ENCODE assay signal across 14 mouse cellular contexts in the genomic region with DNA sequence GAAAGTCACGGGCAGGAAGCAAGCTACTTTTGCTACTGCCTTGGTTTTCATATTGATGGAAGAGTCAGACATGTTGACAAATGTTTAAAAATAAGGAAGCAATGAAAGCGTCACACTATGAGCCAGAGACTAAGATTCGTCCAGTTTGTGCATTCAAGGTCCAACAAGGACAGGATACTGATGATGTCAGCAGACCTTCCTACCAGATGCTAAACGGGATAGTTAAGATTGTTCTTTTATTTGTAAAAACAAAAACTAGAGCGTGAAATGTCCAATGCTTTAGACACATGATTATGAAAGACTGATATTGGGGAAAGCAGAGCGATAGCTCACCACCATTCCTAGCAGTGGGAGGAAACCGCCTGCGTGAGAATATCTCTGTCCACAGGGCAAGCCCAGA. TPM values are rescaled to one million over a fixed set of nuclear protein-coding genes. Genes with fewer than 3 reads are reported as not detected.
DNase-seq lines count a peak whose midpoint lies in the region; ATAC-seq and TF ChIP-seq lines count a peak whose summit lies in the region.
"Had no signal": no experiment of that assay in that cellular context is flagged by ENCODE, and none has a peak within 500 bp of the region (broad histone marks: within the 10 kb centered on the region; RNA-seq: fewer than 3 reads in every experiment).

No protein-coding gene starts in this region.

- H3K27ac ChIP-seq in heart, embryonic 16.5 days (ENCODE audit: low read length): peak overlapping the region; percentile 55
- H3K27ac ChIP-seq in stomach, postnatal 0 days (replicated peaks): no peak overlapping the region; the same call in 1 of the 2 replicates
- no peak overlapping the region for H3K27ac ChIP-seq in midbrain, postnatal 0 days (ENCODE audit: low read depth, low read length)
- H3K27ac ChIP-seq: limb, embryonic 13.5 days; midbrain, embryonic 12.5 days had no signal

- no peak for TF ChIP-seq EP300 in stomach, postnatal 0 days (optimal IDR thresholded peaks at IDR 0.05)

- H3K4me2 ChIP-seq in heart, embryonic 16.5 days (ENCODE audit: low read depth, low read length): no peak overlapping the region
- H3K4me2 ChIP-seq in stomach, postnatal 0 days (replicated peaks; ENCODE audit: low read depth): no peak overlapping the region
- no peak overlapping the region for H3K4me2 ChIP-seq in midbrain, postnatal 0 days (ENCODE audit: low read depth, low read length, poor library complexity, severe bottlenecking)
- H3K4me2 ChIP-seq: limb, embryonic 13.5 days; midbrain, embryonic 12.5 days had no signal

- TF ChIP-seq CTCF in stomach, postnatal 0 days (IDR thresholded peaks at IDR 0.05; ENCODE audit: low read depth): no peak
- TF ChIP-seq CTCF in midbrain, postnatal 0 days (IDR thresholded peaks at IDR 0.05): no peak

- no peaks in the 10 kb centered on the region for H3K36me3 ChIP-seq in heart, embryonic 16.5 days (ENCODE audit: control insufficient read depth, insufficient read depth)
- H3K36me3 ChIP-seq in stomach, postnatal 0 days (ENCODE audit: control insufficient read depth, insufficient read depth, low read length): no peaks in the 10 kb centered on the region
- no peaks in the 10 kb centered on the region for H3K36me3 ChIP-seq in midbrain, postnatal 0 days (ENCODE audit: insufficient read depth, low read length)
- H3K36me3 ChIP-seq: limb, embryonic 13.5 days; midbrain, embryonic 12.5 days had no signal

- H3K27me3 ChIP-seq in heart, embryonic 16.5 days (ENCODE audit: control insufficient read depth, insufficient read depth, low read length): no peaks in the 10 kb centered on the region
- no peaks in the 10 kb centered on the region for H3K27me3 ChIP-seq in stomach, postnatal 0 days (ENCODE audit: control insufficient read depth, insufficient read depth, low read length)
- H3K27me3 ChIP-seq in midbrain, postnatal 0 days (ENCODE audit: insufficient read depth, low read length): no peaks in the 10 kb centered on the region
- H3K27me3 ChIP-seq: limb, embryonic 13.5 days; midbrain, embryonic 12.5 days had no signal

- no peak overlapping the region for H3K4me3 ChIP-seq in heart, embryonic 16.5 days (ENCODE audit: low read length)
- no peak overlapping the region for H3K4me3 ChIP-seq in stomach, postnatal 0 days (ENCODE audit: low read depth, low read length)
- H3K4me3 ChIP-seq in midbrain, postnatal 0 days (ENCODE audit: low read depth, low read length): no peak overlapping the region
- H3K4me3 ChIP-seq: limb, embryonic 13.5 days; midbrain, embryonic 12.5 days had no signal

- DNase-seq in adrenal gland, postnatal 10 days: peak; percentile 12
- DNase-seq in adrenal gland, postnatal 4 days (ENCODE audit: low spot score in 2 of 2): no peak
- DNase-seq in heart, adult 8-10 months (ENCODE audit: low spot score): no peak
- DNase-seq in lung, postnatal 25 days (ENCODE audit: low spot score): peak; percentile 13
- DNase-seq in lung, postnatal 14 days: no peak
- peak; percentile 37 for DNase-seq in stomach, postnatal 0 days (ENCODE audit: low spot score)
- DNase-seq in midbrain, postnatal 0 days (ENCODE audit: low spot score): no peak
- DNase-seq: cerebellum, postnatal 36 days; right cerebral cortex, postnatal 14 days; thymus, adult 2 months had no signal

- WGBS in heart, embryonic 16.5 days: 55% methylated on average over 8 of the region's 8 CpGs
- 54% methylated on average over 8 of the region's 8 CpGs for WGBS in stomach, postnatal 0 days
- WGBS in midbrain, postnatal 0 days: 83% methylated on average over 8 of the region's 8 CpGs

- peaks cover 47% of the 10 kb centered on the region for H3K4me1 ChIP-seq in heart, embryonic 16.5 days (ENCODE audit: control insufficient read depth, insufficient read depth, low read length)
- no peaks in the 10 kb centered on the region for H3K4me1 ChIP-seq in stomach, postnatal 0 days (replicated peaks; ENCODE audit: control insufficient read depth, insufficient read depth)
- H3K4me1 ChIP-seq in midbrain, postnatal 0 days (ENCODE audit: insufficient read depth, low read length): peaks cover 6% of the 10 kb centered on the region

- no peak for ATAC-seq in heart, embryonic 16.5 days (replicated peaks; ENCODE audit: extremely low read depth, insufficient read depth, low FRiP score)
- ATAC-seq in stomach, postnatal 0 days (ENCODE audit: low FRiP score, low TSS enrichment): no peak
- ATAC-seq in midbrain, postnatal 0 days (ENCODE audit: low FRiP score): no peak
- ATAC-seq: inflammation-experienced regulatory T-cells, adult 6 months had no signal

- peak overlapping the region; percentile 14; the same call in 1 of the 2 replicates for H3K9ac ChIP-seq in heart, embryonic 16.5 days (ENCODE audit: low read length)
- no peak overlapping the region for H3K9ac ChIP-seq in stomach, postnatal 0 days (ENCODE audit: low read length)
- no peak overlapping the region for H3K9ac ChIP-seq in midbrain, postnatal 0 days (replicated peaks; ENCODE audit: low read length, poor library complexity, severe bottlenecking)
- H3K9ac ChIP-seq: limb, embryonic 13.5 days; midbrain, embryonic 12.5 days had no signal

- H3K9me3 ChIP-seq in heart, embryonic 16.5 days (replicated peaks; ENCODE audit: control insufficient read depth, low read length): no peaks in the 10 kb centered on the region
- no peaks in the 10 kb centered on the region for H3K9me3 ChIP-seq in stomach, postnatal 0 days (ENCODE audit: control insufficient read depth, low read length)
- H3K9me3 ChIP-seq in midbrain, postnatal 0 days (ENCODE audit: low read length): no peaks in the 10 kb centered on the region
- H3K9me3 ChIP-seq: limb, embryonic 13.5 days; midbrain, embryonic 12.5 days had no signal

RNA-seq across cellular contexts. Expression of gene Frmd8, which starts 37.5 kb away (rescaled TPM):
- total RNA-seq in adrenal gland, postnatal 10 days (2021): 10 to 100 TPM; 29.0 to 34.8 TPM
- total RNA-seq in adrenal gland, postnatal 4 days (2021): 10 to 100 TPM; 42.4 to 45.9 TPM
- polyA plus RNA-seq in heart, embryonic 16.5 days (2015; fragmentation: Nextera tagmentation; extraction: Ambion mirVana): 33.6 and 34.8 TPM in 2 replicates
- total RNA-seq in heart, adult 8-10 months (2022): 1 to 10 TPM; 7.1 to 8.1 (median 7.5) TPM
- polyA plus RNA-seq in stomach, postnatal 0 days (2015; fragmentation: Nextera tagmentation; extraction: Ambion mirVana): 13.8 and 18.8 TPM in 2 replicates
- 11.2 and 19.1 TPM in 2 replicates for total RNA-seq in midbrain, postnatal 0 days (2014; rRNA removed)
- 11.2 and 11.7 TPM in 2 replicates for polyA plus RNA-seq in midbrain, postnatal 0 days (2015; fragmentation: Nextera tagmentation; extraction: Ambion mirVana)

RNA-seq across cellular contexts. Expression of gene Slc25a45, which starts 40.0 kb away (rescaled TPM):
- total RNA-seq in adrenal gland, postnatal 10 days (2021): 10 to 100 TPM; 13.4 to 14.2 TPM
- 10 to 100 TPM; 25.9 to 26.3 TPM for total RNA-seq in adrenal gland, postnatal 4 days (2021)
- 4.6 and 5.0 TPM in 2 replicates for polyA plus RNA-seq in heart, embryonic 16.5 days (2015; fragmentation: Nextera tagmentation; extraction: Ambion mirVana)
- total RNA-seq in heart, adult 8-10 months (2022): 1 to 10 TPM; 2.4 to 3.8 (median 2.8) TPM
- 2.9 and 3.2 TPM in 2 replicates for polyA plus RNA-seq in stomach, postnatal 0 days (2015; fragmentation: Nextera tagmentation; extraction: Ambion mirVana)
- total RNA-seq in midbrain, postnatal 0 days (2014; rRNA removed): 3.7 and 4.8 TPM in 2 replicates
- polyA plus RNA-seq in midbrain, postnatal 0 days (2015; fragmentation: Nextera tagmentation; extraction: Ambion mirVana): 2.1 and 2.7 TPM in 2 replicates

RNA-seq across cellular contexts. Expression of gene Tigd3, which starts 56.3 kb away (rescaled TPM):
- total RNA-seq in adrenal gland, postnatal 10 days (2021): 1 to 10 TPM; 1.6 to 1.9 TPM
- total RNA-seq in adrenal gland, postnatal 4 days (2021): 1 to 10 TPM; 3.1 TPM
- polyA plus RNA-seq in heart, embryonic 16.5 days (2015; fragmentation: Nextera tagmentation; extraction: Ambion mirVana): 1.5 and 1.6 TPM in 2 replicates
- under 1 TPM; 0.23 to 0.50 (median 0.34) TPM for total RNA-seq in heart, adult 8-10 months (2022)
- polyA plus RNA-seq in stomach, postnatal 0 days (2015; fragmentation: Nextera tagmentation; extraction: Ambion mirVana): 0.77 and 1.0 TPM in 2 replicates
- total RNA-seq in midbrain, postnatal 0 days (2014; rRNA removed): 9.0 and 11.4 TPM in 2 replicates
- 10.6 and 10.9 TPM in 2 replicates for polyA plus RNA-seq in midbrain, postnatal 0 days (2015; fragmentation: Nextera tagmentation; extraction: Ambion mirVana)

Comparison
In these comparisons a context has a peak if more than half of its experiments do, and no peak if none do; other contexts are left out.
1. DNase-seq: peak in adrenal gland, postnatal 10 days (single experiment), lung, postnatal 25 days (single experiment) and stomach, postnatal 0 days (single experiment); none in adrenal gland, postnatal 4 days (0 of 2), heart, adult 8-10 months (single experiment), lung, postnatal 14 days (single experiment) and midbrain, postnatal 0 days (single experiment).